Mouse (Mus musculus): ENCODE data around the gene Trim71. TPM values are rescaled to one million over a fixed set of nuclear protein-coding genes. Genes with fewer than 3 reads are reported as not detected.

Trim71 gene
- polyA plus RNA-seq, 1 experiment = 0.01 TPM

- H3K27me3 ChIP-seq (ENCODE audit: control insufficient read depth, insufficient read depth, insufficient read length) = no peaks in the 10 kb centered on the region
- no peaks in the 10 kb centered on the region for H3K36me3 ChIP-seq (ENCODE audit: control insufficient read depth, insufficient read depth)
- H3K79me3 ChIP-seq (ENCODE audit: low read depth) = no peaks in the 10 kb centered on the region
- no peaks in the 10 kb centered on the region for H3K79me2 ChIP-seq (ENCODE audit: control insufficient read depth, insufficient read depth)
- no peak for TF ChIP-seq MYOG (IDR thresholded peaks at IDR 0.05; ENCODE audit: control insufficient read depth, extremely low read depth, insufficient read length)
- no peak for TF ChIP-seq MYOD1 (IDR thresholded peaks at IDR 0.05; ENCODE audit: control insufficient read depth, insufficient read length, low read depth)
- no peak for TF ChIP-seq MAX (IDR thresholded peaks at IDR 0.05)
- TF ChIP-seq CEBPB (IDR thresholded peaks at IDR 0.05; ENCODE audit: low read depth) = no peak
- no peak for TF ChIP-seq USF1 (IDR thresholded peaks at IDR 0.05; ENCODE audit: low read depth)
- no peak for TF ChIP-seq FOSL1 (IDR thresholded peaks at IDR 0.05; ENCODE audit: insufficient read depth, low read length, poor library complexity, severe bottlenecking)
- TF ChIP-seq CTCF (IDR thresholded peaks at IDR 0.05; ENCODE audit: control insufficient read depth, insufficient read depth, insufficient read length) = no peak
- H3ac ChIP-seq (ENCODE audit: control insufficient read depth, insufficient read length, low read depth) = no peak overlapping the region
- no peak overlapping the region for H3K4me3 ChIP-seq (ENCODE audit: insufficient read depth, poor library complexity, severe bottlenecking)
These were observed 105.7 kb downstream of the Trim71 start for GRCm38 (mm10) chr9:114458436-114458835.

Other genes with a start within 250 kb of the Trim71 start
- gene Bcl2a1c, start 234.2 kb downstream of the Trim71 start, polyA plus RNA-seq (2012; fragmentation: generic; extraction: Trizol) = not detected
- gene Crtap, start 173.7 kb downstream of the Trim71 start, polyA plus RNA-seq (2012; fragmentation: generic; extraction: Trizol) = 116 TPM
- 21.1 TPM for gene Glb1, start 163.3 kb downstream of the Trim71 start, polyA plus RNA-seq (2012; fragmentation: generic; extraction: Trizol)
- gene Tmppe, start 163.3 kb downstream of the Trim71 start, polyA plus RNA-seq (2012; fragmentation: generic; extraction: Trizol) = 2.5 TPM
- gene Ccr4, start 59.5 kb downstream of the Trim71 start, polyA plus RNA-seq (2012; fragmentation: generic; extraction: Trizol) = not detected
- not detected for gene C130032M10Rik, start 48.7 kb downstream of the Trim71 start, polyA plus RNA-seq (2012; fragmentation: generic; extraction: Trizol)
- gene Cnot10, start 75.8 kb upstream of the Trim71 start, polyA plus RNA-seq (2012; fragmentation: generic; extraction: Trizol) = 32.7 TPM
- 41.1 TPM for gene Dync1li1, start 124.4 kb upstream of the Trim71 start, polyA plus RNA-seq (2012; fragmentation: generic; extraction: Trizol)
- 13.2 TPM for gene Cmtm6, start 166.7 kb upstream of the Trim71 start, polyA plus RNA-seq (2012; fragmentation: generic; extraction: Trizol)
- gene Cmtm7, start 217.5 kb upstream of the Trim71 start, polyA plus RNA-seq (2012; fragmentation: generic; extraction: Trizol) = 61.4 TPM